Mouse (Mus musculus) gastrocnemius, adult 2 months (tissue): ENCODE measurements around the gene Siglec1. TPM values are rescaled to one million over a fixed set of nuclear protein-coding genes. Genes with fewer than 3 reads are reported as not detected.

Experiments
- DNase-seq: peaks from one replicate; pipeline ENCODE4 v3.0.0; 2022
- H3K27ac ChIP-seq: fragments of 200-600 bp; 2 replicates; pipeline ENCODE4 v1.8.1; 2022; ENCODE audit warnings: mild to moderate bottlenecking
- H3K4me3 ChIP-seq: fragments of 200-600 bp; 2 replicates; pipeline ENCODE4 v1.8.1; 2022; ENCODE audit warnings: mild to moderate bottlenecking, moderate library complexity
- CTCF ChIP-seq: fragments of 200-600 bp; IDR thresholded peaks from 2 replicates; pipeline ENCODE4 v1.8.1; 2022; ENCODE audit warnings: antibody characterized with exemption, mild to moderate bottlenecking, moderate library complexity
- intact Hi-C: fragments of 180-260 bp; cut with DNase I; formaldehyde crosslinking; loops from one replicate; pipeline ENCODE4 v1.15.1; 2025
- total RNA-seq, 2 experiments: library from RNA; stranded (reverse); gene quantifications; 2 replicates each; pipeline ENCODE4 v1.2.3; 2021

The Siglec1 gene
- total RNA-seq, 2 experiments from 2014 or later = 0.36 to 0.39 TPM

- intact Hi-C loops = no loop called here
- no peak overlapping the region for H3K27ac ChIP-seq
- H3K4me3 ChIP-seq = no peak overlapping the region
- no peak for DNase-seq
- TF ChIP-seq CTCF = no peak
Measured at GRCm38 (mm10) chr2:131090852-131091251, 4.3 kb upstream of the Siglec1 start.

GRCm38 (mm10) chr2:131089634-131090033, 3.1 kb upstream of the Siglec1 start:
- no peak for DNase-seq
- Histone ChIP-seq H3K4me3 (no peak overlapping the region), H3K27ac (no peak overlapping the region; the same call in 1 of the 2 replicates)
- intact Hi-C loops = no loop called here
- TF ChIP-seq CTCF = no peak

GRCm38 (mm10) chr2:131088581-131088980, 2.0 kb upstream of the Siglec1 start:
- peak overlapping the region; percentile 41; the same call in 1 of the 2 replicates for H3K27ac ChIP-seq
- no peak for TF ChIP-seq CTCF
- intact Hi-C loops = no loop called here

GRCm38 (mm10) chr2:131084206-131084605, 2.4 kb downstream of the Siglec1 start:
- DNase-seq = no peak
- intact Hi-C loops = no loop called here
- no peak overlapping the region for H3K4me3 ChIP-seq
- no peak for TF ChIP-seq CTCF
- no peak overlapping the region for H3K27ac ChIP-seq

More at GRCm38 (mm10) chr2:131088581-131088980, 2.0 kb upstream of the Siglec1 start:
- no peak for DNase-seq
- no peak overlapping the region for H3K4me3 ChIP-seq

- DNase-seq = no peak
Measured at GRCm38 (mm10) chr2:131080507-131080906, 6.1 kb downstream of the Siglec1 start.

GRCm38 (mm10) chr2:131072536-131072935, 14.0 kb downstream of the Siglec1 start:
- DNase-seq = peak; percentile 15
- H3K27ac ChIP-seq = no peak overlapping the region
- intact Hi-C loops = no loop called here
- no peak overlapping the region for H3K4me3 ChIP-seq
- TF ChIP-seq CTCF = no peak

More at GRCm38 (mm10) chr2:131080507-131080906, 6.1 kb downstream of the Siglec1 start:
- Histone ChIP-seq H3K4me3 (no peak overlapping the region), H3K27ac (no peak overlapping the region)
- no peak for TF ChIP-seq CTCF
- intact Hi-C loops = no loop called here

GRCm38 (mm10) chr2:131067481-131067880, 19.1 kb downstream of the Siglec1 start:
- DNase-seq = peak; percentile 44
- no peak overlapping the region for H3K4me3 ChIP-seq
- H3K27ac ChIP-seq = no peak overlapping the region
- no peak for TF ChIP-seq CTCF
- intact Hi-C loops = no loop called here

- no peak for TF ChIP-seq CTCF
- Histone ChIP-seq H3K4me3 (no peak overlapping the region), H3K27ac (no peak overlapping the region)
- intact Hi-C loops = no loop called here
- no peak for DNase-seq
Measured at GRCm38 (mm10) chr2:131066342-131066741, 20.2 kb downstream of the Siglec1 start.

- no peak for TF ChIP-seq CTCF
- intact Hi-C loops = no loop called here
- H3K27ac ChIP-seq = peak within 1 kb of the TSS; percentile 57
- H3K4me3 ChIP-seq = peak within 1 kb of the TSS; percentile 62
- DNase-seq = peak; percentile 65
Measured at GRCm38 (mm10) chr2:131063404-131063864, 23.1 kb downstream of the Siglec1 start, which contains the start of gene Adam33. Adam33 (minus strand) TSS chr2:131063814.

GRCm38 (mm10) chr2:131061607-131062006, 25.0 kb downstream of the Siglec1 start:
- DNase-seq = no peak
- peak overlapping the region; percentile 79 for H3K27ac ChIP-seq
- intact Hi-C loops = no loop called here
- TF ChIP-seq CTCF = no peak
- H3K4me3 ChIP-seq = peak overlapping the region; percentile 62

- no peak for TF ChIP-seq CTCF
- H3K27ac ChIP-seq = peak overlapping the region; percentile 79
- H3K4me3 ChIP-seq = peak overlapping the region; percentile 40
- DNase-seq = no peak
- intact Hi-C loops = no loop called here
Measured at GRCm38 (mm10) chr2:131060784-131061183, 25.8 kb downstream of the Siglec1 start.

- intact Hi-C loops = no loop called here
- TF ChIP-seq CTCF = no peak
- DNase-seq = peak; percentile 69
- peak overlapping the region; percentile 66 for H3K27ac ChIP-seq
- peak overlapping the region; percentile 23 for H3K4me3 ChIP-seq
Measured at GRCm38 (mm10) chr2:131059781-131060540, 26.6 kb downstream of the Siglec1 start.

GRCm38 (mm10) chr2:131059377-131059776, 27.2 kb downstream of the Siglec1 start:
- Histone ChIP-seq H3K27ac (peak overlapping the region; percentile 66), H3K4me3 (peak overlapping the region; percentile 17)
- intact Hi-C loops = no loop called here
- peak; percentile 86 for DNase-seq
- TF ChIP-seq CTCF = no peak
